Mouse (Mus musculus): ENCODE measurements around the gene Pkd2. TPM values are rescaled to one million over a fixed set of nuclear protein-coding genes. Genes with fewer than 3 reads are reported as not detected.
"Not testable (repeated sequence)": the region's sequence is repeated elsewhere in the genome, so short reads cannot be mapped to it uniquely, and the experiment has no call there.

Pkd2 gene
- polyA plus RNA-seq, 1 experiment from 2014 or later: 20.2 TPM

DNA sequence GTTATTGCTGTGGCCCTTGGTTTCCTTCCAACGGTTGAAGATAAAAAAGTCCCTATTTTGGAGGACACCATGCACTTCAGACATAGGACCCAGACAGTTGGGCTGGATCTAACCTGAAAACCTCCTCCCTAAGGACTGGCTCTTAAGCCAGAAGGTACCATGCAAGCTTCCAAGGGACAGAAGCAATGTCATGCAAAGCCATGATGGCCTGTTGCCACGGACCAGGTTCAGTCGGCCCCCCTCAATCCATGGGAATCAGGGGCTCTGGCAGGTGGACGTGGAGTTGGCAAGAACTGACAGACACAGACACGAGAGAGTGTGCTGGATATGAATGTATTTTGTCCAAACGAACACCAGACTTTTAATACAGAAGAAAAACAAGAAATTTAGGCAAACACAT is 16.9 kb upstream of the Pkd2 start:
- no peak overlapping the region for H3K4me3 ChIP-seq
- no peak overlapping the region for H3K9ac ChIP-seq
- ATAC-seq (ENCODE audit: insufficient number of reproducible peaks, insufficient read depth, low FRiP score, low TSS enrichment, low read depth): no peak
- H3K9me3 ChIP-seq: no peaks in the 10 kb centered on the region
- no peak overlapping the region for H3K27ac ChIP-seq
- H3K4me2 ChIP-seq: no peak overlapping the region
- H3K36me3 ChIP-seq: no peaks in the 10 kb centered on the region
- WGBS: 56% methylated on average over 6 of the region's 6 CpGs
- no peaks in the 10 kb centered on the region for H3K27me3 ChIP-seq
- no peaks in the 10 kb centered on the region for H3K4me1 ChIP-seq

- no peak for ATAC-seq (ENCODE audit: insufficient number of reproducible peaks, insufficient read depth, low FRiP score, low TSS enrichment, low read depth)
- WGBS: 58% methylated on average over 1 of the region's 1 CpGs
- Histone ChIP-seq H3K4me3 (no peak overlapping the region), H3K4me2 (no peak overlapping the region), H3K9me3 (no peaks in the 10 kb centered on the region), H3K4me1 (no peaks in the 10 kb centered on the region), H3K36me3 (no peaks in the 10 kb centered on the region), H3K27me3 (no peaks in the 10 kb centered on the region), H3K9ac (no peak overlapping the region), H3K27ac (no peak overlapping the region)
Observed at GRCm38 (mm10) chr5:104442850-104443249, 16.4 kb upstream of the Pkd2 start.

- Histone ChIP-seq H3K36me3 (no peaks in the 10 kb centered on the region), H3K4me1 (0 out of 2 replicates have a peak, but pooled peaks cover 5% of the 10 kb centered on the region), H3K4me2 (no peak overlapping the region), H3K9me3 (no peaks in the 10 kb centered on the region), H3K4me3 (no peak overlapping the region), H3K27me3 (0 out of 2 replicates have a peak, but pooled peaks cover 4% of the 10 kb centered on the region), H3K9ac (no peak overlapping the region), H3K27ac (no peak overlapping the region)
- peak; percentile 56; the same call in 1 of the 2 replicates for ATAC-seq (ENCODE audit: insufficient number of reproducible peaks, insufficient read depth, low FRiP score, low TSS enrichment, low read depth)
- 9% methylated on average over 3 of the region's 3 CpGs for WGBS
Observed at GRCm38 (mm10) chr5:104446156-104446555, 13.1 kb upstream of the Pkd2 start.

DNA sequence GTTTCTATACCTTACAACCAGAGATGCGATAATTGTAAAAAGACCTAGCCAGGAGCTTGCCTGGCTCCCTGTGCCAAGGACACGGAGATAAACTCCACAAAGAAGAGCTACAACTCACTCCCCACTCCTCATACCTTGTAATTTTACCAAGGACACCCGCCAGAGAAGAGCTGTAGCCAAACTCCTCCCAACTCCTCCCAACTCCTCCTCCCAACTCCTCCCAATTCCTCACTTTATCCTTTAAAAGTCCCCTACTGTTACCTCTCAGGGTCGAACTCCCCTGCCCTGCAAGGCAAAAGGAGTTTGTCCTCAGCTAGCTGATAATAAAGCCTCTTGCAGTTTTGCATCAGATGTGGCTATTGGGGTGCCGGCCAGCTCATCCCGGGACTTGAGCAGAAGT is 10.9 kb upstream of the Pkd2 start:
- H3K4me3 ChIP-seq: not testable (repeated sequence)
- WGBS: 20% methylated on average over 6 of the region's 6 CpGs

GRCm38 (mm10) chr5:104449491-104449890 is 9.8 kb upstream of the Pkd2 start:
- 0 out of 2 replicates have a peak, but pooled peaks cover 4% of the 10 kb centered on the region for H3K27me3 ChIP-seq
- H3K4me1 ChIP-seq: 0 out of 2 replicates have a peak, but pooled peaks cover 5% of the 10 kb centered on the region
- no peaks in the 10 kb centered on the region for H3K36me3 ChIP-seq
- H3K4me3 ChIP-seq: no peak overlapping the region
- H3K27ac ChIP-seq: no peak overlapping the region
- no peak overlapping the region for H3K4me2 ChIP-seq
- no peak overlapping the region for H3K9ac ChIP-seq
- no peaks in the 10 kb centered on the region for H3K9me3 ChIP-seq
- ATAC-seq (ENCODE audit: insufficient number of reproducible peaks, insufficient read depth, low FRiP score, low TSS enrichment, low read depth): no peak
- 41% methylated on average over 3 of the region's 3 CpGs for WGBS

More for the DNA sequence above, 10.9 kb upstream of the Pkd2 start:
- H3K27me3 ChIP-seq; H3K36me3 ChIP-seq; H3K27ac ChIP-seq; H3K9me3 ChIP-seq; H3K4me2 ChIP-seq; H3K9ac ChIP-seq; ATAC-seq (ENCODE audit: insufficient number of reproducible peaks, insufficient read depth, low FRiP score, low TSS enrichment, low read depth); H3K4me1 ChIP-seq: not testable (repeated sequence)

DNA sequence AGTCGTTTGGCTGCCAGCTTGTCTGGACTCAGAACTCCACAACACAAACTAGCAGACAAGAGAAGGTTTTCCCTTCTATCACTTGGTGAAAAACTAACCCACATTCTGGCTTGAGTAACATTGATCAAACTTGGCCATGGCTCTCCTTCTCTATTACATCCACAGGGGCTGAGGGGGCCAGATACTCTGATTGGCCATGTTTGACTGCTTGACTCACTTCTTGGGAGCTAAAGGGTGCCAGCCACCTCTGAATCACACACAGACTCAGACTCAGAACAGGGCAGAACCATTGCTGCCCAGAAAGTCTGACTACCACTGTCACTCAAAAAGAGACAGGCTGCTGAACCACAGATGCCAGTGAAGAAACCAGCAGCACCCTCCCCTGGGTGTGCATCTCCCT is 6.2 kb upstream of the Pkd2 start:
- no peak overlapping the region for H3K27ac ChIP-seq
- 0 out of 2 replicates have a peak, but pooled peaks cover 5% of the 10 kb centered on the region for H3K4me1 ChIP-seq
- ATAC-seq (ENCODE audit: insufficient number of reproducible peaks, insufficient read depth, low FRiP score, low TSS enrichment, low read depth): no peak
- H3K4me2 ChIP-seq: no peak overlapping the region
- 71% methylated on average over 1 of the region's 1 CpGs for WGBS
- no peak overlapping the region for H3K4me3 ChIP-seq
- H3K27me3 ChIP-seq: 0 out of 2 replicates have a peak, but pooled peaks cover 4% of the 10 kb centered on the region
- no peak overlapping the region for H3K9ac ChIP-seq
- peaks cover 7% of the 10 kb centered on the region; the same call in 1 of the 2 replicates for H3K9me3 ChIP-seq
- H3K36me3 ChIP-seq: 0 out of 2 replicates have a peak, but pooled peaks cover 3% of the 10 kb centered on the region

GRCm38 (mm10) chr5:104454564-104454963 is 4.7 kb upstream of the Pkd2 start:
- WGBS: 72% methylated on average over 6 of the region's 6 CpGs
- H3K4me1 ChIP-seq: peaks cover 15% of the 10 kb centered on the region

GRCm38 (mm10) chr5:104459706-104460455 is 631 bp downstream of the Pkd2 start:
- peak; percentile 67 for ATAC-seq (ENCODE audit: insufficient number of reproducible peaks, insufficient read depth, low FRiP score, low TSS enrichment, low read depth)
- H3K4me2 ChIP-seq: peak overlapping the region; percentile 79
- H3K9ac ChIP-seq: peak overlapping the region; percentile 98
- peak overlapping the region; percentile 95 for H3K27ac ChIP-seq
- H3K4me1 ChIP-seq: peaks cover 15% of the 10 kb centered on the region
- H3K9me3 ChIP-seq: peaks cover 7% of the 10 kb centered on the region; the same call in 1 of the 2 replicates
- under 1% methylated on average over 74 of the region's 82 CpGs for WGBS
- H3K27me3 ChIP-seq: no peaks in the 10 kb centered on the region
- peaks cover 22% of the 10 kb centered on the region for H3K36me3 ChIP-seq
- H3K4me3 ChIP-seq: peak overlapping the region; percentile 71

More at GRCm38 (mm10) chr5:104454564-104454963, 4.7 kb upstream of the Pkd2 start:
- H3K36me3 ChIP-seq: 0 out of 2 replicates have a peak, but pooled peaks cover 3% of the 10 kb centered on the region
- no peak overlapping the region for H3K4me2 ChIP-seq
- H3K9me3 ChIP-seq: peaks cover 7% of the 10 kb centered on the region; the same call in 1 of the 2 replicates
- H3K27ac ChIP-seq: no peak overlapping the region
- no peak overlapping the region for H3K4me3 ChIP-seq
- no peak overlapping the region for H3K9ac ChIP-seq
- ATAC-seq (ENCODE audit: insufficient number of reproducible peaks, insufficient read depth, low FRiP score, low TSS enrichment, low read depth): no peak
- no peaks in the 10 kb centered on the region for H3K27me3 ChIP-seq

GRCm38 (mm10) chr5:104460456-104460838 is 1.2 kb downstream of the Pkd2 start:
- Histone ChIP-seq H3K27me3 (no peaks in the 10 kb centered on the region), H3K4me2 (peak overlapping the region; percentile 79), H3K9me3 (peaks cover 7% of the 10 kb centered on the region; the same call in 1 of the 2 replicates), H3K27ac (peak overlapping the region; percentile 95; the same call in 1 of the 2 replicates), H3K36me3 (peaks cover 26% of the 10 kb centered on the region), H3K4me3 (peak overlapping the region; percentile 71), H3K4me1 (peaks cover 15% of the 10 kb centered on the region), H3K9ac (peak overlapping the region; percentile 98)
- 32% methylated on average over 3 of the region's 3 CpGs for WGBS
- ATAC-seq (ENCODE audit: insufficient number of reproducible peaks, insufficient read depth, low FRiP score, low TSS enrichment, low read depth): no peak

DNA sequence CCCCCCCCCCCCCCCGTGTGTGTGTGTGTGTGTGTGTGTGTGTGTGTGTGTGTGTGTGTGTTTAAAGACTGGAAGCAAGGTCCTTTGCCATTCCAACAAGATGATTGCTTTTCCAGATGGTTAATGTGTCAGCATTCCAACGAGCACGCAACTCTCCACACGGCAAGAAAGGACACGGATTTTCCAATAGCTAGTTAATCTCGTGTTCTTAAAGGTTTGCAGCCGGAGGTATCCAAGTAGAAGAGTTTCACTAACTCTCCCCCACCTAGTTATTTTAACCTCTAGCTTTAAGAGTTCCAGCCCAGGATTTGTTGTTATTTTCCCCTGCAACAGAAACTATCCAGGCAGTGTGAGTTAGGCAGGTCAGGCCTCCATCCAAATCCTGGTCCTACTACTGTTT is 1.6 kb downstream of the Pkd2 start:
- Histone ChIP-seq H3K36me3 (peaks cover 30% of the 10 kb centered on the region), H3K27me3 (no peaks in the 10 kb centered on the region), H3K9ac (0 out of 2 replicates have a peak overlapping the region, but pooled peaks have one; percentile 36), H3K4me3 (peak overlapping the region; percentile 71), H3K27ac (no peak overlapping the region; the same call in 1 of the 2 replicates), H3K4me2 (peak overlapping the region; percentile 79), H3K4me1 (peaks cover 15% of the 10 kb centered on the region), H3K9me3 (peaks cover 7% of the 10 kb centered on the region; the same call in 1 of the 2 replicates)
- ATAC-seq (ENCODE audit: insufficient number of reproducible peaks, insufficient read depth, low FRiP score, low TSS enrichment, low read depth): no peak
- 43% methylated on average over 6 of the region's 7 CpGs for WGBS

- Histone ChIP-seq H3K4me2 (no peak overlapping the region), H3K4me1 (0 out of 2 replicates have a peak, but pooled peaks cover 5% of the 10 kb centered on the region), H3K9ac (no peak overlapping the region), H3K4me3 (no peak overlapping the region), H3K27me3 (no peaks in the 10 kb centered on the region), H3K36me3 (peaks cover 56% of the 10 kb centered on the region), H3K9me3 (no peaks in the 10 kb centered on the region), H3K27ac (no peak overlapping the region)
- 76% methylated on average over 8 of the region's 8 CpGs for WGBS
- no peak for ATAC-seq (ENCODE audit: insufficient number of reproducible peaks, insufficient read depth, low FRiP score, low TSS enrichment, low read depth)
Observed at GRCm38 (mm10) chr5:104465279-104465678, 6.0 kb downstream of the Pkd2 start.

GRCm38 (mm10) chr5:104465731-104466130 is 6.5 kb downstream of the Pkd2 start:
- H3K9me3 ChIP-seq: no peaks in the 10 kb centered on the region
- no peak overlapping the region for H3K27ac ChIP-seq
- H3K36me3 ChIP-seq: peaks cover 59% of the 10 kb centered on the region
- H3K4me3 ChIP-seq: no peak overlapping the region
- H3K9ac ChIP-seq: no peak overlapping the region
- ATAC-seq (ENCODE audit: insufficient number of reproducible peaks, insufficient read depth, low FRiP score, low TSS enrichment, low read depth): no peak
- 0 out of 2 replicates have a peak, but pooled peaks cover 5% of the 10 kb centered on the region for H3K4me1 ChIP-seq
- H3K4me2 ChIP-seq: no peak overlapping the region
- no peaks in the 10 kb centered on the region for H3K27me3 ChIP-seq
- 71% methylated on average over 12 of the region's 12 CpGs for WGBS
